Mouse (Mus musculus): ENCODE data around the gene Gcdh.
A peak's percentile ranks its signal among the peaks of the same experiment; 100 is the strongest.

Gene Gcdh

GRCm38 (mm10) chr8:84913960-84914359, 20.2 kb upstream of the Gcdh start:
- TF ChIP-seq POU5F1 (IDR thresholded peaks at IDR 0.05; ENCODE audit: borderline replicate concordance, low read length) (no peak), CTCF (conservative IDR thresholded peaks at IDR 0.05; ENCODE audit: low read length) (peak; percentile 93)
- peaks cover 66% of the 10 kb centered on the region for H3K36me3 ChIP-seq (ENCODE audit: insufficient read depth, low read length)
- H3K4me3 ChIP-seq (replicated peaks; ENCODE audit: low read length), result peak overlapping the region; percentile 85

GRCm38 (mm10) chr8:84913502-84913900, 19.8 kb upstream of the Gcdh start:
- no peaks in the 10 kb centered on the region for H3K9me3 ChIP-seq (ENCODE audit: low read length)
- H3K4me1 ChIP-seq (replicated peaks; ENCODE audit: low read depth, low read length), result peaks cover 80% of the 10 kb centered on the region
- H3K36me3 ChIP-seq (ENCODE audit: insufficient read depth, low read length), result peaks cover 66% of the 10 kb centered on the region
- TF ChIP-seq POU5F1 (IDR thresholded peaks at IDR 0.05; ENCODE audit: borderline replicate concordance, low read length) (no peak), NANOG (IDR thresholded peaks at IDR 0.05; ENCODE audit: borderline replicate concordance, low read length) (no peak), CTCF (conservative IDR thresholded peaks at IDR 0.05; ENCODE audit: low read length) (no peak)
- H3K4me3 ChIP-seq (replicated peaks; ENCODE audit: low read length), result peak overlapping the region; percentile 85
- H3K27me3 ChIP-seq (ENCODE audit: insufficient read depth, low read length), result peaks cover 23% of the 10 kb centered on the region

More at GRCm38 (mm10) chr8:84913960-84914359, 20.2 kb upstream of the Gcdh start:
- Histone ChIP-seq H3K4me1 (replicated peaks; ENCODE audit: low read depth, low read length) (peaks cover 83% of the 10 kb centered on the region), H3K9me3 (ENCODE audit: low read length) (no peaks in the 10 kb centered on the region), H3K27me3 (ENCODE audit: insufficient read depth, low read length) (peaks cover 23% of the 10 kb centered on the region)

- Histone ChIP-seq H3K9me3 (ENCODE audit: low read length) (no peaks in the 10 kb centered on the region), H3K4me1 (replicated peaks; ENCODE audit: low read depth, low read length) (peaks cover 77% of the 10 kb centered on the region), H3K27me3 (ENCODE audit: insufficient read depth, low read length) (peaks cover 23% of the 10 kb centered on the region), H3K4me3 (replicated peaks; ENCODE audit: low read length) (peak overlapping the region; percentile 85), H3K36me3 (ENCODE audit: insufficient read depth, low read length) (peaks cover 62% of the 10 kb centered on the region)
- TF ChIP-seq NANOG (IDR thresholded peaks at IDR 0.05; ENCODE audit: borderline replicate concordance, low read length), result no peak
- TF ChIP-seq CTCF (conservative IDR thresholded peaks at IDR 0.05; ENCODE audit: low read length), result no peak
- no peak for TF ChIP-seq POU5F1 (IDR thresholded peaks at IDR 0.05; ENCODE audit: borderline replicate concordance, low read length)
These were observed 19.3 kb upstream of the Gcdh start for GRCm38 (mm10) chr8:84912895-84913501.

- Histone ChIP-seq H3K9me3 (ENCODE audit: low read length) (no peaks in the 10 kb centered on the region), H3K4me1 (replicated peaks; ENCODE audit: low read depth, low read length) (peaks cover 75% of the 10 kb centered on the region), H3K27me3 (ENCODE audit: insufficient read depth, low read length) (peaks cover 23% of the 10 kb centered on the region), H3K4me3 (replicated peaks; ENCODE audit: low read length) (peak overlapping the region; percentile 85), H3K36me3 (ENCODE audit: insufficient read depth, low read length) (peaks cover 56% of the 10 kb centered on the region)
- TF ChIP-seq POU5F1 (IDR thresholded peaks at IDR 0.05; ENCODE audit: borderline replicate concordance, low read length) (no peak), NANOG (IDR thresholded peaks at IDR 0.05; ENCODE audit: borderline replicate concordance, low read length) (no peak), CTCF (conservative IDR thresholded peaks at IDR 0.05; ENCODE audit: low read length) (no peak)
These were observed 18.7 kb upstream of the Gcdh start for GRCm38 (mm10) chr8:84912391-84912790.

GRCm38 (mm10) chr8:84911854-84912253, 18.1 kb upstream of the Gcdh start:
- Histone ChIP-seq H3K9me3 (ENCODE audit: low read length) (no peaks in the 10 kb centered on the region), H3K4me3 (replicated peaks; ENCODE audit: low read length) (peak overlapping the region; percentile 85), H3K36me3 (ENCODE audit: insufficient read depth, low read length) (peaks cover 50% of the 10 kb centered on the region), H3K27me3 (ENCODE audit: insufficient read depth, low read length) (peaks cover 23% of the 10 kb centered on the region), H3K4me1 (replicated peaks; ENCODE audit: low read depth, low read length) (peaks cover 75% of the 10 kb centered on the region)
- TF ChIP-seq POU5F1 (IDR thresholded peaks at IDR 0.05; ENCODE audit: borderline replicate concordance, low read length) (no peak), CTCF (conservative IDR thresholded peaks at IDR 0.05; ENCODE audit: low read length) (no peak), NANOG (IDR thresholded peaks at IDR 0.05; ENCODE audit: borderline replicate concordance, low read length) (no peak)

- H3K9me3 ChIP-seq (ENCODE audit: low read length), result no peaks in the 10 kb centered on the region
- H3K4me3 ChIP-seq (replicated peaks; ENCODE audit: low read length), result no peak overlapping the region
- peaks cover 23% of the 10 kb centered on the region for H3K27me3 ChIP-seq (ENCODE audit: insufficient read depth, low read length)
- peaks cover 67% of the 10 kb centered on the region for H3K4me1 ChIP-seq (replicated peaks; ENCODE audit: low read depth, low read length)
- no peak for TF ChIP-seq CTCF (conservative IDR thresholded peaks at IDR 0.05; ENCODE audit: low read length)
- no peak for TF ChIP-seq POU5F1 (IDR thresholded peaks at IDR 0.05; ENCODE audit: borderline replicate concordance, low read length)
- no peak for TF ChIP-seq NANOG (IDR thresholded peaks at IDR 0.05; ENCODE audit: borderline replicate concordance, low read length)
- peaks cover 37% of the 10 kb centered on the region for H3K36me3 ChIP-seq (ENCODE audit: insufficient read depth, low read length)
These were observed 16.8 kb upstream of the Gcdh start for GRCm38 (mm10) chr8:84910551-84910950.

GRCm38 (mm10) chr8:84909949-84910348, 16.2 kb upstream of the Gcdh start:
- no peaks in the 10 kb centered on the region for H3K9me3 ChIP-seq (ENCODE audit: low read length)

GRCm38 (mm10) chr8:84909162-84909767, 15.5 kb upstream of the Gcdh start:
- Histone ChIP-seq H3K4me1 (replicated peaks; ENCODE audit: low read depth, low read length) (peaks cover 66% of the 10 kb centered on the region), H3K9me3 (ENCODE audit: low read length) (no peaks in the 10 kb centered on the region), H3K27me3 (ENCODE audit: insufficient read depth, low read length) (peaks cover 23% of the 10 kb centered on the region), H3K36me3 (ENCODE audit: insufficient read depth, low read length) (peaks cover 29% of the 10 kb centered on the region), H3K4me3 (replicated peaks; ENCODE audit: low read length) (peak overlapping the region; percentile 87)
- TF ChIP-seq CTCF (conservative IDR thresholded peaks at IDR 0.05; ENCODE audit: low read length) (no peak), NANOG (IDR thresholded peaks at IDR 0.05; ENCODE audit: borderline replicate concordance, low read length) (no peak), POU5F1 (IDR thresholded peaks at IDR 0.05; ENCODE audit: borderline replicate concordance, low read length) (no peak)

More at GRCm38 (mm10) chr8:84909949-84910348, 16.2 kb upstream of the Gcdh start:
- TF ChIP-seq CTCF (conservative IDR thresholded peaks at IDR 0.05; ENCODE audit: low read length) (no peak), NANOG (IDR thresholded peaks at IDR 0.05; ENCODE audit: borderline replicate concordance, low read length) (no peak), POU5F1 (IDR thresholded peaks at IDR 0.05; ENCODE audit: borderline replicate concordance, low read length) (no peak)
- peaks cover 23% of the 10 kb centered on the region for H3K27me3 ChIP-seq (ENCODE audit: insufficient read depth, low read length)
- peaks cover 66% of the 10 kb centered on the region for H3K4me1 ChIP-seq (replicated peaks; ENCODE audit: low read depth, low read length)
- H3K36me3 ChIP-seq (ENCODE audit: insufficient read depth, low read length), result peaks cover 36% of the 10 kb centered on the region
- peak overlapping the region; percentile 87 for H3K4me3 ChIP-seq (replicated peaks; ENCODE audit: low read length)

Data from E14TG2a.4 (cell line).